Mouse (Mus musculus) left cerebral cortex, adult 2 months (tissue): ENCODE measurements at regions not wholly inside any gene's neighbourhood (a gene's known extent, or its start where the extent isn't known, plus 50 kb on each side); places are given as distances from the start of the nearest gene placed in this dataset.
A peak's percentile ranks its signal among the peaks of the same experiment; 100 is the strongest.

Source experiments
- DNase-seq, 2 experiments: peaks; one replicate each; pipeline ENCODE4 v3.0.0; 2021 to 2022; ENCODE audit warnings: low spot score in 2 of 2, mixed read lengths in 1 of 2; ENCODE audit errors: extremely low spot score in 1 of 2
- H3K27ac ChIP-seq: fragments of 200-600 bp; 2 replicates; pipeline ENCODE4 v1.8.1; 2022
- H3K4me3 ChIP-seq: fragments of 200-600 bp; 2 replicates; pipeline ENCODE4 v1.8.1; 2022
- CTCF ChIP-seq: fragments of 200-600 bp; IDR thresholded peaks from 2 replicates; pipeline ENCODE4 v1.8.1; 2022; ENCODE audit warnings: antibody characterized with exemption, mild to moderate bottlenecking, moderate library complexity
- intact Hi-C: fragments of 180-260 bp; cut with DNase I; formaldehyde crosslinking; loops from one replicate; pipeline ENCODE4 v1.15.1; 2025

DNA sequence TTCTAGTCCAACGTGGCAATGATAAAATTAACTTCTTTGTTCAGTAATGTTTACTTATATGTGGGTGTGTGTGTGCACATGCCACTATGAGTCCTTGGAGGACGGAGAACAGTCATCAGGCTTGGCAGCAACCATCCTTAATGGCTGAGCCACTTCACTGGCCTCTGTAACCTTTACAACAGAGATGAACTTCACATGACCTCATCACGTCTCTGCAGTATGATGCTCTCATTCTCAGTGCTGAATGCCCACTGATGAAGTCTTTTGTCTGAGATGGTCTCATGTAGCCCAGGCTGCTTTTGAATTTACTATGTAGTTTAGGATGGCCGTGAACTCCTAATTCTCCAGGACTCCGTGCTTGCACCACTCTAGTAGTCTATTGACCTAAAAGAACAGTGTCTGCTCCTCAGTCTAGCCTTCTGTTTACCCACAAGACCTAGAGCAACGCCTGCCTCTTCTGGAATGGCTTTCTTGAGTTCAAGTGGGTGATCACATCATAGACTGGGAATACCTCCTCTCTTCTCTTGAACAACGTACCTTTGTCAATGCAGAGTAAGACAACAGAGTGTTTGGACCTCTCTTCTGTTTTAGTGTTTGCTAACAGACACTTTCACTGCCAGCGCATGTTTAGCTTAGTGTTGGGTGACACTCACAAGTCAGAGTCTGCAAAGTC lies 308.8 kb downstream of the 1810013L24Rik start:
- DNase-seq: no peak
- TF ChIP-seq CTCF: no peak
- Histone ChIP-seq H3K4me3 (no peak overlapping the region), H3K27ac (no peak overlapping the region)
- intact Hi-C loops: no loop called here

DNA sequence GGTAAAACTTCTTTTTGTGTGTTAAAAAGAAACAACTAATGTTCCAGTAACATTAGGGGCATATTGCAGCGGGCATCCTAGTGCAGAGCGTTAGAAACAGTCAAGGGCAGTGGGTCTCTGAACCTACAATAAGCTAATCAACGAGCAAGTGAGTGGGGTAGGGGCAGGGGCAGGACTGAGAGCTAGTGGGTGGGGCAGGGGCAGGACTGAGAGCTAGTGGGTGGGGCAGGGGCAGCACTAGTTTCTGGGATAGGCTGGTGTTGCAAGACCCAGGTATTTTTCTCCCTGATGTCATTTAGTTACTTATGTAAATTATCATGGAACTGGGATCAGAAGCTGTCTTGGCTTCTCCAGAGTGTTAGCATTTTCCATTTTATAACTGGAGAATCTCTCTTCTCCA lies 309.5 kb downstream of the 1810013L24Rik start:
- no peak overlapping the region for H3K27ac ChIP-seq
- H3K4me3 ChIP-seq: no peak overlapping the region
- DNase-seq: no peak
- no peak for TF ChIP-seq CTCF
- intact Hi-C loops: no loop called here

GRCm38 (mm10) chr16:9149209-9150135 lies 319.6 kb downstream of the 1810013L24Rik start:
- no peak overlapping the region for H3K4me3 ChIP-seq
- no peak for DNase-seq
- no peak overlapping the region for H3K27ac ChIP-seq
- TF ChIP-seq CTCF: no peak
- intact Hi-C loops: no loop called here

DNA sequence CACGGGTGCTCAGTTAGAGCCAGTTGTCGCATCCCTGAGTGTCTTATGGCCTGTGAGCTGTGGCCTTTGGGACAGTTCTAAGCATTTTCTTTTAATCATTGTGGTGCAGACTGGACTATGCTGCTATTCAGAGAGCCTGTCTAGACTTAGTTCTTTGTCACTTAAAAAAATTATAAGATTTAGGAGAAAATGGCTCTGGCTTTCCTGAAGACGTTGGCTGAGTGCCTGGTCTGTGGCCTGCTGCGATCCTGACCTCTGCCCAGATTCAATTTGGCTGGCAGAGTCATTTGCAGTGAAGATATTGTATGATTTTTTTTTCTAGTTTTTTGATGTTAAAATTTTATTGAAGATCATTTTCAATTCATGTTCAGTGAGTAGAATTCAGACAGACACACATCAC lies 322.0 kb downstream of the 1810013L24Rik start:
- Histone ChIP-seq H3K4me3 (no peak overlapping the region), H3K27ac (no peak overlapping the region)
- intact Hi-C loops: no loop called here
- no peak for DNase-seq
- TF ChIP-seq CTCF: no peak

GRCm38 (mm10) chr16:9153501-9153900 lies 323.6 kb downstream of the 1810013L24Rik start:
- no peak for TF ChIP-seq CTCF
- DNase-seq: no peak
- no peak overlapping the region for H3K4me3 ChIP-seq
- no peak overlapping the region for H3K27ac ChIP-seq
- intact Hi-C loops: no loop called here

GRCm38 (mm10) chr16:9165763-9166310 lies 335.9 kb downstream of the 1810013L24Rik start:
- intact Hi-C loops: no loop called here
- no peak overlapping the region for H3K4me3 ChIP-seq
- DNase-seq: no peak
- TF ChIP-seq CTCF: no peak
- H3K27ac ChIP-seq: no peak overlapping the region

DNA sequence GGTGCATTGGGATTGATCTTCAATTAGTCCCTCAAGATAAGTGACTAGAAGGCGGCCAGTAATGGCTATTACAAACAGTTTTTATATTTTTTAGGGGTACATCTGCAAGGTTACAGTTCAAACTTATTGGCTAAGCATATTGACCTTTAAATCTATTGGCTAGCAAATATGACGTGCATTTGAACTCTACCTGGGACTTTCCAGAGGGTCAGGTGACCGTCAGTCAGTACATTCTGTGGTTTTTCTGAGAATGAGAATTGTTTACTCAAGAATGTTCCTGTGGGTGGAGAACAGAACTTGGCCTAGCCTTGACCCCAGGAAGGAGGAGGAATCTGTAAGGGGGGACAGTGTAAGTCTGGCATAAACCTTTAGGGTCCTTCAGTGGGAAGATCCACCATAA lies 346.5 kb downstream of the 1810013L24Rik start:
- DNase-seq: no peak
- Histone ChIP-seq H3K4me3 (no peak overlapping the region), H3K27ac (no peak overlapping the region)
- intact Hi-C loops: no loop called here
- TF ChIP-seq CTCF: no peak

- DNase-seq: no peak
- TF ChIP-seq CTCF: no peak
- Histone ChIP-seq H3K27ac (no peak overlapping the region), H3K4me3 (no peak overlapping the region)
- intact Hi-C loops: no loop called here
Observed at GRCm38 (mm10) chr16:9195821-9196220, 365.9 kb downstream of the 1810013L24Rik start.

GRCm38 (mm10) chr16:9198903-9199532 lies 369.1 kb downstream of the 1810013L24Rik start:
- Histone ChIP-seq H3K4me3 (no peak overlapping the region), H3K27ac (peak overlapping the region; percentile 33)
- TF ChIP-seq CTCF: no peak
- intact Hi-C loops: no loop called here
- DNase-seq: no peak

DNA sequence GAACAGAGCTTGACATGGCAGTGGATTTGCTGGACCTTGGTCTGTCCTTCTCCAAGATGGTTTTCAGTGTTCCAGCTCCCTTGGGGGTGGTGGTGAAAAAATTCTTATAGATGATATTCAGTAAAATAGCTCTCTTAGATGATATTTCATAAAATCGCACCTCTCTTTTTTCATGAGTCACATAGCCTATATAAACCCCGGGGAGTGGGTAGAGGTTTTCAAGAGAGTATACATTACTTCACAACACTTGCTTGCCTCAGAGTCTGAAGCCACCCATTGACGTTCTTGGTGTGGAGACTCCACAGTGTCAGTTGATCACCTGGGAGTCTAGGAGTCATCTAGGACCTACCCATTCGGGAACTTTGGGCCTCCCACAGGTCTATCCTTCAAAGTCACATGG lies 378.7 kb downstream of the 1810013L24Rik start:
- no peak for DNase-seq
- Histone ChIP-seq H3K27ac (peak overlapping the region; percentile 41; the same call in 1 of the 2 replicates), H3K4me3 (no peak overlapping the region)
- intact Hi-C loops: no loop called here
- no peak for TF ChIP-seq CTCF

DNA sequence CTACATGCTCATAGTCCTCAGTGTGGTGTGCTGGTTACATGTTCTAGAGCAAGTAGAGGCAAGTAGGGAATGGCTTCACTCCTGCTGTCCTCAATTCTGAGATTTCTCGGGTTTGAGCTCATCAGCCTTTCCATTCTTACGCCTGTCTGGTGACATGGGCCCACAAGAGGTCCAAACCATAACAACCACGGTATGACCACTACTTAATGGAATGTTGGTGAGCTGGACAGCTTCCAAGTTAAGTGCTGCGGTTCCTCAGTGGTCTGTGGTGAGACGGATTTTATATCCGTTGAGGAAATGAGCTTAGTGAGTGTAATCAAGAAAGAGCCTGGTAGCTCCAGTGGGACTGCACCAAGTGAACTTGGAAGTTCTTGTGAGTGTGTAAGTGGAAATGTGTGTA lies 381.6 kb downstream of the 1810013L24Rik start:
- TF ChIP-seq CTCF: no peak
- intact Hi-C loops: no loop called here
- no peak for DNase-seq
- Histone ChIP-seq H3K4me3 (no peak overlapping the region), H3K27ac (no peak overlapping the region)

- Histone ChIP-seq H3K4me3 (no peak overlapping the region), H3K27ac (no peak overlapping the region)
- no peak for DNase-seq
- intact Hi-C loops: no loop called here
- no peak for TF ChIP-seq CTCF
Observed at GRCm38 (mm10) chr16:9215131-9215530, 385.2 kb downstream of the 1810013L24Rik start.
